19 mouse cellular contexts compared by ENCODE assay signal in genomic region chr7:74059684-74060083, GRCm38 (mm10). TPM values are rescaled to one million over a fixed set of nuclear protein-coding genes. Genes with fewer than 3 reads are reported as not detected.
"Had no signal": no experiment of that assay in that cellular context is flagged by ENCODE, and none has a peak within 500 bp of the region (broad histone marks: within the 10 kb centered on the region; RNA-seq: fewer than 3 reads in every experiment).

No protein-coding gene starts in this region.

- H3K27ac ChIP-seq: limb, embryonic 12.5 days; limb, embryonic 15.5 days; liver, embryonic 14.5 days; midbrain, embryonic 10.5 days; midbrain, embryonic 13.5 days; neural tube, embryonic 13.5 days; stomach, postnatal 0 days had no signal

- H3K9me3 ChIP-seq: limb, embryonic 12.5 days; limb, embryonic 15.5 days; midbrain, embryonic 10.5 days; midbrain, embryonic 13.5 days; neural tube, embryonic 13.5 days had no signal

- H3K4me3 ChIP-seq: limb, embryonic 12.5 days; limb, embryonic 15.5 days; megakaryocyte, embryonic 14.5 days; midbrain, embryonic 10.5 days; midbrain, embryonic 13.5 days; myocyte; neural tube, embryonic 13.5 days had no signal

- ATAC-seq: intestine, embryonic 16.5 days; liver, postnatal 0 days; midbrain, embryonic 13.5 days; midbrain, embryonic 16.5 days had no signal

- H3K4me2 ChIP-seq: limb, embryonic 12.5 days; limb, embryonic 15.5 days; liver, embryonic 11.5 days; lung, embryonic 14.5 days; midbrain, embryonic 13.5 days; neural tube, embryonic 13.5 days had no signal

- H3K4me1 ChIP-seq: megakaryocyte, embryonic 14.5 days; midbrain, embryonic 13.5 days; neural tube, embryonic 13.5 days had no signal

- H3K27me3 ChIP-seq: limb, embryonic 12.5 days; limb, embryonic 15.5 days; megakaryocyte, embryonic 14.5 days; midbrain, embryonic 13.5 days; neural tube, embryonic 13.5 days had no signal

- H3K9ac ChIP-seq: limb, embryonic 12.5 days; limb, embryonic 15.5 days; liver, embryonic 14.5 days; liver, postnatal 0 days; lung, embryonic 14.5 days; midbrain, embryonic 13.5 days; neural tube, embryonic 13.5 days had no signal

- DNase-seq: liver, postnatal 0 days; retina, postnatal 1 day; right cerebral cortex, postnatal 14 days; thymus, adult 2 months; thymus, postnatal 14 days; thymus, postnatal 4 days had no signal

- H3K36me3 ChIP-seq: limb, embryonic 12.5 days; limb, embryonic 15.5 days; midbrain, embryonic 10.5 days; midbrain, embryonic 13.5 days; neural tube, embryonic 13.5 days had no signal

RNA-seq across cellular contexts. Expression of gene St8sia2, which starts 46.2 kb away (rescaled TPM):
- polyA plus RNA-seq: liver, postnatal 0 days had no signal
